In the genomic region with DNA sequence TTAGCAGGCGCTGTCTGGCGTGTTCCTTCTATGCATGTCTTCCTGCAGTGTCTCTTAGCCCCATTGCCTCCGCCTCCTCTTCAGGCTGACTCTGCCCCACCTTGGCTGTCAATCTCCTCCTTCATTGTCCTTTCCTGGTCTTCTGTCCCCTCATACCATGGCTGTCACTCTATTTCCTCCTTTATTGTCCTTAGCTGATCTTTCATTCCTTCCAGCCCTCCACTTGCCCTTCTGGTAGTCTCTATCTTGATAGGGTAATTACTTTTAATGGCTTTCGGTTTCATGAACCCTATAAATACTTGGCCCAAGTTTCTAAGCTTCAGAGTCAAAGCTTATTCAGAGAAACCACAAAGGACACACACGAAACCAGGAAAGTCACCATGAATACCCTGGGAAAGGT, we compare ENCODE assay signal across 39 mouse cellular contexts. TPM values are rescaled to one million over a fixed set of nuclear protein-coding genes. Genes with fewer than 3 reads are reported as not detected.
"Had no signal": no experiment of that assay in that cellular context is flagged by ENCODE, and none has a peak within 500 bp of the region (broad histone marks: within the 10 kb centered on the region; RNA-seq: fewer than 3 reads in every experiment).

A gene (plus strand): TSS at position 322 of the 400 bp plus-strand sequence.

- H3K4me1 ChIP-seq: heart, embryonic 13.5 days; heart, embryonic 15.5 days; hindbrain, embryonic 10.5 days; hindbrain, embryonic 12.5 days; kidney, embryonic 15.5 days; limb, embryonic 10.5 days; limb, embryonic 12.5 days; liver, embryonic 13.5 days; liver, embryonic 15.5 days had no signal

- H3K27ac ChIP-seq: gastrocnemius, adult 2 months; heart, adult 2 months; heart, embryonic 13.5 days; heart, embryonic 15.5 days; hindbrain, embryonic 10.5 days; hindbrain, embryonic 12.5 days; hindbrain, embryonic 14.5 days; kidney, embryonic 15.5 days; kidney, postnatal 0 days; limb, embryonic 10.5 days; limb, embryonic 12.5 days; liver, embryonic 13.5 days; liver, embryonic 15.5 days had no signal

- H3K4me2 ChIP-seq: heart, embryonic 11.5 days; heart, embryonic 13.5 days; heart, embryonic 15.5 days; hindbrain, embryonic 12.5 days; hindbrain, embryonic 14.5 days; kidney, embryonic 15.5 days; limb, embryonic 12.5 days; liver, embryonic 11.5 days; liver, embryonic 13.5 days; liver, embryonic 15.5 days had no signal

- H3K4me3 ChIP-seq: gastrocnemius, adult 2 months; heart, adult 2 months; heart, embryonic 13.5 days; heart, embryonic 15.5 days; hindbrain, embryonic 10.5 days; hindbrain, embryonic 12.5 days; kidney, embryonic 15.5 days; limb, embryonic 10.5 days; limb, embryonic 12.5 days; liver, embryonic 13.5 days; liver, embryonic 15.5 days had no signal

- H3K36me3 ChIP-seq: heart, embryonic 13.5 days; heart, embryonic 15.5 days; hindbrain, embryonic 10.5 days; hindbrain, embryonic 12.5 days; kidney, embryonic 15.5 days; limb, embryonic 10.5 days; limb, embryonic 12.5 days; liver, embryonic 13.5 days; liver, embryonic 15.5 days had no signal

- DNase-seq: gastrocnemius, adult 2 months; gastrocnemius, postnatal 10 days; gastrocnemius, postnatal 25 days; heart, adult 2 months; heart, postnatal 14 days; heart, postnatal 36 days; kidney, adult 11 months; kidney, adult 2 months; kidney, adult 9 months; kidney, postnatal 14 days; kidney, postnatal 36 days; layer of hippocampus, adult 9-11 months; layer of hippocampus, postnatal 36 days; liver; liver, embryonic 13.5 days had no signal

- H3K27me3 ChIP-seq: heart, embryonic 13.5 days; heart, embryonic 15.5 days; hindbrain, embryonic 12.5 days; kidney, embryonic 15.5 days; limb, embryonic 12.5 days; liver, embryonic 13.5 days; liver, embryonic 15.5 days had no signal

- H3K9me3 ChIP-seq: heart, embryonic 13.5 days; heart, embryonic 15.5 days; hindbrain, embryonic 10.5 days; hindbrain, embryonic 12.5 days; kidney, embryonic 15.5 days; limb, embryonic 10.5 days; limb, embryonic 12.5 days; liver, embryonic 13.5 days; liver, embryonic 15.5 days had no signal

- ATAC-seq: hindbrain, embryonic 16.5 days; inflammation-experienced regulatory T-cells, adult 6 months had no signal

- H3K9ac ChIP-seq: heart, embryonic 13.5 days; heart, embryonic 15.5 days; hindbrain, embryonic 12.5 days; hindbrain, embryonic 14.5 days; kidney, embryonic 15.5 days; limb, embryonic 12.5 days; liver, embryonic 13.5 days; liver, embryonic 15.5 days had no signal

RNA-seq across cellular contexts. Expression of the gene that starts here (rescaled TPM):
- total RNA-seq: gastrocnemius, adult 2 months; gastrocnemius, postnatal 10 days; gastrocnemius, postnatal 25 days; gastrocnemius, postnatal 4 days; granulocyte monocyte progenitor cell, adult 5-6 weeks; heart, adult 2 months; heart, postnatal 14 days; heart, postnatal 36 days; layer of hippocampus, adult 18-20 months; layer of hippocampus, adult 8-10 months; layer of hippocampus, postnatal 14 days; layer of hippocampus, postnatal 36 days; left cerebral cortex, adult 18-20 months; left cerebral cortex, postnatal 14 days; left cerebral cortex, postnatal 36 days had no signal
- polyA plus RNA-seq: frontal cortex, adult 2 months; heart, adult 2 months; heart, embryonic 11.5 days; heart, embryonic 13.5 days; heart, embryonic 15.5 days; heart, postnatal 0 days; hindbrain, embryonic 10.5 days; hindbrain, embryonic 12.5 days; hindbrain, embryonic 14.5 days; hindbrain, embryonic 16.5 days; inflammation-experienced regulatory T-cells, adult 6 months; kidney, embryonic 15.5 days; limb, embryonic 10.5 days; limb, embryonic 12.5 days; liver, embryonic 11.5 days; liver, embryonic 13.5 days; liver, embryonic 15.5 days had no signal
